In the genomic region with DNA sequence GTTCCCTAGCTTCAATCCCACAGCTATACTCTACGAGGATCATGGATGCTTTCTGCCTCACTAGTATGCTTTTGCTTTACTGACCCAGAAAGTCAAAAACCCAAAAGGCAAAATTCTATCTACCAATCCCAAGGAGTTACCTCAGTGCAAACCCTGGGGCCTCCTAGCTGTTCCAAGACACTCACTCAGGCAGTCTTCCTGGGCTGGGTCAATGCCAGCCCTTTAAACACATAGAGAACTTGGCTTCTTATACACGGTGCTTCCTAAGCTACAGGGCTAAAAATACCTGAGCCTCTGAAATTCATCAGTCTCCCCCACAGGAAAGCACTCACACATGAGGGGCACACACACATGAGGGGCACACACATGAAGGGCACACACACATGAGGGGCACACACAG, we compare ENCODE assay signal across 17 mouse cellular contexts. TPM values are rescaled to one million over a fixed set of nuclear protein-coding genes. Genes with fewer than 3 reads are reported as not detected.
DNase-seq lines count a peak whose midpoint lies in the region; ATAC-seq lines count a peak whose summit lies in the region.
"Had no signal": no experiment of that assay in that cellular context is flagged by ENCODE, and none has a peak within 500 bp of the region (broad histone marks: within the 10 kb centered on the region; RNA-seq: fewer than 3 reads in every experiment).

No protein-coding gene starts in this region.

- H3K36me3 ChIP-seq in midbrain, embryonic 16.5 days (ENCODE audit: control insufficient read depth, insufficient read depth, low read length): no peaks in the 10 kb centered on the region
- H3K36me3 ChIP-seq: heart, embryonic 15.5 days; hindbrain, embryonic 13.5 days; liver, embryonic 13.5 days; midbrain, embryonic 13.5 days had no signal

- ATAC-seq in cerebellum, adult (ENCODE audit: insufficient number of reproducible peaks, low FRiP score, low TSS enrichment): peak; percentile 8; the same call in 1 of the 2 replicates
- ATAC-seq in midbrain, embryonic 16.5 days: no peak
- ATAC-seq: forebrain, postnatal 0 days; midbrain, embryonic 13.5 days had no signal

- peaks cover 31% of the 10 kb centered on the region for H3K4me1 ChIP-seq in midbrain, embryonic 16.5 days (ENCODE audit: control insufficient read depth, insufficient read depth, low read length)

- no peak overlapping the region for H3K4me3 ChIP-seq in midbrain, embryonic 16.5 days (ENCODE audit: low read depth, low read length)
- H3K4me3 ChIP-seq: erythroblast, embryonic 14.5 days; heart, embryonic 15.5 days; hindbrain, embryonic 13.5 days; liver, embryonic 13.5 days; midbrain, embryonic 13.5 days had no signal

- H3K4me2 ChIP-seq in midbrain, embryonic 16.5 days (ENCODE audit: low read length): no peak overlapping the region
- H3K4me2 ChIP-seq: heart, embryonic 15.5 days; hindbrain, embryonic 13.5 days; liver, embryonic 13.5 days; midbrain, embryonic 13.5 days had no signal

- H3K9ac ChIP-seq in midbrain, embryonic 16.5 days (ENCODE audit: low read depth, low read length): no peak overlapping the region
- H3K9ac ChIP-seq: forebrain, postnatal 0 days; heart, embryonic 15.5 days; hindbrain, embryonic 13.5 days; liver, embryonic 13.5 days; midbrain, embryonic 13.5 days had no signal

- no peaks in the 10 kb centered on the region for H3K27me3 ChIP-seq in midbrain, embryonic 16.5 days (ENCODE audit: control insufficient read depth, insufficient read depth, low read depth, low read length)
- H3K27me3 ChIP-seq: heart, embryonic 15.5 days; hindbrain, embryonic 13.5 days; liver, embryonic 13.5 days; midbrain, embryonic 13.5 days had no signal

- no peak overlapping the region for H3K27ac ChIP-seq in midbrain, embryonic 16.5 days (ENCODE audit: low read length)
- H3K27ac ChIP-seq: heart, embryonic 15.5 days; hindbrain, embryonic 13.5 days; liver, embryonic 13.5 days; midbrain, embryonic 13.5 days had no signal

- no peaks in the 10 kb centered on the region for H3K9me3 ChIP-seq in midbrain, embryonic 16.5 days (replicated peaks; ENCODE audit: control insufficient read depth, low read length, poor library complexity, severe bottlenecking)
- H3K9me3 ChIP-seq: heart, embryonic 15.5 days; hindbrain, embryonic 13.5 days; liver, embryonic 13.5 days; midbrain, embryonic 13.5 days had no signal

- DNase-seq in cerebellum, adult 11-12 months: no peak
- peak; percentile 28 for DNase-seq in kidney, adult 9 months
- DNase-seq in kidney, postnatal 10 days: no peak
- DNase-seq in NIH3T3 (ENCODE audit: low read depth): peak; percentile 80
- DNase-seq in kidney, postnatal 14 days: peak; percentile 24
- no peak for DNase-seq in cerebellum, adult 11 months
- DNase-seq: cerebellum, adult 9-10 months; embryo, embryonic 11 days; forebrain, postnatal 0 days; liver, embryonic 13.5 days; right cerebral cortex, postnatal 4 days had no signal

- whole genome bisulfite sequencing in midbrain, embryonic 16.5 days: 81% methylated on average over 2 of the region's 2 CpGs

RNA-seq across cellular contexts. Expression of gene Cmtm4, which starts 12.3 kb away (rescaled TPM):
- polyA plus RNA-seq in midbrain, embryonic 16.5 days (2015; fragmentation: Nextera tagmentation; extraction: Ambion mirVana): 2.7 TPM in 2 replicates

RNA-seq across cellular contexts. Expression of gene Cmtm3, which starts 44.1 kb away (rescaled TPM):
- 33.7 and 37.0 TPM in 2 replicates for polyA plus RNA-seq in midbrain, embryonic 16.5 days (2015; fragmentation: Nextera tagmentation; extraction: Ambion mirVana)

RNA-seq across cellular contexts. Expression of gene Dync1li2, which starts 59.6 kb away (rescaled TPM):
- polyA plus RNA-seq in midbrain, embryonic 16.5 days (2015; fragmentation: Nextera tagmentation; extraction: Ambion mirVana): 114 and 136 TPM in 2 replicates

Comparison
In these comparisons a context has a peak if more than half of its experiments do, and no peak if none do; other contexts are left out.
1. DNase-seq: peak in kidney, adult 9 months (single experiment), NIH3T3 (single experiment) and kidney, postnatal 14 days (single experiment); none in cerebellum, adult 11-12 months (single experiment), kidney, postnatal 10 days (single experiment) and cerebellum, adult 11 months (single experiment).